Mouse (Mus musculus) limb, embryonic 11.5 days (tissue): ENCODE results near the gene Gm3336. TPM values are rescaled to one million over a fixed set of nuclear protein-coding genes. Genes with fewer than 3 reads are reported as not detected.
A peak's percentile ranks its signal among the peaks of the same experiment; 100 is the strongest.

Experiments used
- ATAC-seq: fragments of 200-750 bp; cut with Nextera tagmentation; 2 replicates; pipeline ENCODE4 v1.8.0; 2017; ENCODE audit warnings: low read depth; ENCODE audit not compliant: insufficient number of reproducible peaks, low FRiP score, low TSS enrichment
- DNase-seq: peaks from one replicate; pipeline ENCODE4 v3.0.0-alpha.2; 2015; ENCODE audit warnings: low spot score
- H3K27ac ChIP-seq: fragments of 300-500 bp; sonication (generic); replicated peaks from 2 replicates; pipeline ENCODE4 v1.5.1; 2014; ENCODE audit warnings: low read depth, mild to moderate bottlenecking, low read length
- H3K27me3 ChIP-seq: fragments of 300-500 bp; sonication (generic); 2 replicates; pipeline ENCODE4 v1.6.1; 2014; ENCODE audit warnings: mild to moderate bottlenecking, low read length, mixed read lengths; ENCODE audit not compliant: control insufficient read depth, insufficient read depth
- H3K36me3 ChIP-seq: fragments of 300-500 bp; sonication (generic); 2 replicates; pipeline ENCODE4 v1.6.1; 2014; ENCODE audit warnings: mild to moderate bottlenecking, low read length, moderate library complexity, mixed read lengths; ENCODE audit not compliant: control insufficient read depth, insufficient read depth
- H3K4me1 ChIP-seq: fragments of 300-500 bp; sonication (generic); 2 replicates; pipeline ENCODE4 v1.6.1; 2014; ENCODE audit warnings: low read length, mixed read lengths; ENCODE audit not compliant: control insufficient read depth, insufficient read depth
- H3K4me2 ChIP-seq: fragments of 300-500 bp; sonication (generic); 2 replicates; pipeline ENCODE4 v1.6.1; 2014; ENCODE audit warnings: low read depth, mild to moderate bottlenecking, moderate library complexity; ENCODE audit not compliant: severe bottlenecking
- H3K4me3 ChIP-seq: fragments of 300-500 bp; sonication (generic); 2 replicates; pipeline ENCODE4 v1.5.1; 2014; ENCODE audit warnings: low read depth, low read length
- H3K9ac ChIP-seq: fragments of 300-500 bp; sonication (generic); 2 replicates; pipeline ENCODE4 v1.6.1; 2014; ENCODE audit warnings: mild to moderate bottlenecking, low read length
- H3K9me3 ChIP-seq: fragments of 300-500 bp; sonication (generic); 2 replicates; pipeline ENCODE4 v1.6.1; 2016; ENCODE audit warnings: low read length; ENCODE audit not compliant: control insufficient read depth
- WGBS: fragments of 180-500 bp; shearing (Covaris S2); extraction: QIAGEN DNeasy Blood & Tissue Kit; methylation state at CpG from one replicate; pipeline ENCODE4 v1.1.7; 2014; 5-methylcytosine and 5-hydroxymethylcytosine counted together
- polyA plus RNA-seq: library from polyadenylated mRNA; unstranded; fragments of >200 nt; fragmentation: Nextera tagmentation; extraction: Ambion mirVana; gene quantifications from 2 replicates; pipeline ENCODE4 v1.2.1, GENCODE M21; 2014

Gene Gm3336
- polyA plus RNA-seq, 1 experiment from 2014 or later = not detected

DNA sequence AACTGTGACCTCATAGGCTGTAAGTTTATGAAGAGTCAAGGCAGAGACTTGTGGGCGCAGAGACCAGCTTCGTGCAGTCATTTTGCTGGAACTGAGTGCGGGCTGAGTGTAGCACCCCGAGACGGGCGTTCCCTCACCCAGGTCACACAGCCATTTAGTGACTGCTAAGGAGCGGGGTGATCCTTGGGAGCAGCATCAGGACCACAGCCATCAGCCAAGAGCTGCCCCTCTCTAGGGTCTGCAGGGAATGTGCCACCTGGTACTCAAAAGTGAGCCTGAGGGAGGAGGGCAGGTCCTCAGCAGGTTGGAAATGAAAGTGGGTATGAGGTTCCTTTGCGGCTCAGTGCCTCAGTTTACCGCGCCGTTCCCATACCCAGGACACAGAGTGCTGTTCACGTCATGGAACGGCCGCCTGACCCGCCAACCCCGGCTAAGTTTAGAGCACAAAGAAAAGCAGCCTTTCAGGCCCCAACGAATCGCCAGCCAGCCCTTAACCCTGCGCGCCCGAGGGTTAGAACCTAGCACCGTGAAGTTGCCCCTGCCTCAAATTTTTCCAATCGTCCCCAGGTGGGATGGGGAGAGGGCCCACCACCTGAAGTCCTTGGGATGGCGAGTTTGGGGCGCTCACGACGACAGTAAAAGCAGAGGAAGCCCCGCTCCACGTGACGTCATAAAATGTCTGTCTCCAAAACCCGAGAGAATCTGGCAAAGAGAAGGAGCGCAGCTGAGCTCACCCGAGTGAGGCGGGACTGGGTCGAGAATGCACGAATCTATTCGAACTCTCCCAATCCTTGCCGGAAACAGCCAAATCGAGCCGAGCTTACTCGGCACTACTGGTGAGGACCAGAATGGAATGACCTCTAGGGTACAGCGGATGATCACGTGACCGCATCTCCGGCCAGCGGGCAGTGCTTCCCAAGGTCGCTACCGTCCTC, 25.6 kb downstream of the Gm3336 start:
- no peaks in the 10 kb centered on the region for H3K36me3 ChIP-seq
- WGBS = 5% methylated on average over 48 of the region's 48 CpGs
- H3K9ac ChIP-seq = 0 out of 2 replicates have a peak overlapping the region, but pooled peaks have one; percentile 17
- no peak overlapping the region for H3K27ac ChIP-seq
- DNase-seq (no peak), ATAC-seq (no peak)
- H3K4me3 ChIP-seq = peak overlapping the region; percentile 20; the same call in 1 of the 2 replicates
- peaks cover 58% of the 10 kb centered on the region for H3K27me3 ChIP-seq
- peaks cover 9% of the 10 kb centered on the region for H3K4me1 ChIP-seq
- H3K4me2 ChIP-seq = peak overlapping the region; percentile 43
- H3K9me3 ChIP-seq = no peaks in the 10 kb centered on the region

DNA sequence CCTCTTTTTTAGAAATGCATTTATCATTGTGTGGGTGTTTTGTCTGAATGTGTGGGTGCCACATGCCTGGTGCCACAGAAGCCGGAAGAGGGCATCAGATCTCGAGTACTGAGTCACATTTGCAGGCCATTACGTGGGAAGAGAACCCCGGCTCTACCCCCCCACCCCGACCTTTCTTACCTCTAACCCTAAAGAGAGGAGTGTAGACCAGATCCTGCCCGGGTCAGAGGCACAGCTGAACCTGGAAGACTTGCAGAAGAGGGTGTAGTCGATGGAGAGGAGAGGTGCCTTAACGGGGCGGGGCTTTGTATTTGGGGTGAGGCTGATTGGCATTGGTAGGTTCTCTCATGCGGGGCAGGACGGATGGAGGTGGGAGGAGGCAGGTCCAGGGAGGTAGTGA, 26.5 kb downstream of the Gm3336 start:
- no peaks in the 10 kb centered on the region for H3K9me3 ChIP-seq
- no peak for ATAC-seq
- H3K4me3 ChIP-seq = no peak overlapping the region
- H3K27ac ChIP-seq = no peak overlapping the region
- no peak for DNase-seq
- no peak overlapping the region for H3K4me2 ChIP-seq
- no peaks in the 10 kb centered on the region for H3K36me3 ChIP-seq
- H3K9ac ChIP-seq = no peak overlapping the region
- peaks cover 9% of the 10 kb centered on the region for H3K4me1 ChIP-seq
- peaks cover 58% of the 10 kb centered on the region for H3K27me3 ChIP-seq
- WGBS = 50% methylated on average over 11 of the region's 11 CpGs

DNA sequence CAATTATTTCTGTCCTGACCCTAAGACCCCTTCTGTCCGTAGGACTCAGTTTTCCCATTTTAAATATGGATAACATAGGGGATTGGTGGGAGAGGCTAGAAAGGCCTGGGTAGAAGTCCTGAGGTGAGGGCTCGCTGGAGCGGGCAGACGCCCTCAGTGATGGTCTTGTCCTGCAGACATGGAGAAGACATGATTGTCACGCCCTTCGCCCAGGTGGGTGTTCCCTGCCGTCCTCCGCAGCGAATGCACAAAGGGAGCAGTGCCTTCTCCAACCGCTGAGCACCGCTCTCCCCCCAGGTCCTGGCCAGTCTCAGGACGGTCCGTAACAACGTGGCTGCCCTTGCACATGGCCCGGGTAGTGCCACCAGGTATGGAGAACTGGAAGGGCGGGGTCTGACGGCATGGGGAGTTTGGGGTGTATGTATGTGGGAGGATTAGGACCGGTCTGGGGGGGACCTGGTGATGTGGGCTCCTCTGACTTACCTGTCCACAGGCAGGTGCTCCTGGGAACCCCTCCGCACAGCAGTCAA, 27.4 kb downstream of the Gm3336 start:
- no peak overlapping the region for H3K27ac ChIP-seq
- no peak for ATAC-seq
- no peak overlapping the region for H3K4me3 ChIP-seq
- H3K4me2 ChIP-seq = no peak overlapping the region
- DNase-seq = no peak
- 51% methylated on average over 19 of the region's 19 CpGs for WGBS
- H3K36me3 ChIP-seq = no peaks in the 10 kb centered on the region
- peaks cover 9% of the 10 kb centered on the region for H3K4me1 ChIP-seq
- no peaks in the 10 kb centered on the region for H3K9me3 ChIP-seq
- peaks cover 58% of the 10 kb centered on the region for H3K27me3 ChIP-seq
- H3K9ac ChIP-seq = no peak overlapping the region

DNA sequence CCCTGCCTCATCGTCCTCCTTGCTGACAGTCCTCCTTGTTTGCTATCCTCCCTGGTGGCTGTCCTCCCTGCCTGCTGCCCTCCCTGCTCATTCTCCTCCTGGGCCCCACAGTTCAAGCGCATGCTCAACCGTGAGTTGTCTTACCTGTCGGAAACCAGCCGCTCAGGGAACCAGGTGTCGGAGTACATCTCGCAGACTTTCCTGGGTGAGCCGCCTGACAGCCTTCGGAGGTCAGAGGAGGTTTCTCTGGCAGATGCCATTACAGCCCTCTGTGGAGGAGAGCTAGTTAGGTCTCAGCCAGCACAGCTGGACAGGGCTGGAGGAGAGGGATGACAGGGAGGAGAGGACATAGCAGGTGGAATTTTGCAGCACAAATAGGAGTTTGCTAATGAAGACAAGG, 28.3 kb downstream of the Gm3336 start:
- no peaks in the 10 kb centered on the region for H3K36me3 ChIP-seq
- WGBS = 69% methylated on average over 9 of the region's 9 CpGs
- H3K27ac ChIP-seq = no peak overlapping the region
- H3K9me3 ChIP-seq = no peaks in the 10 kb centered on the region
- H3K4me2 ChIP-seq = no peak overlapping the region
- peaks cover 52% of the 10 kb centered on the region for H3K27me3 ChIP-seq
- H3K4me1 ChIP-seq = peaks cover 9% of the 10 kb centered on the region
- H3K9ac ChIP-seq = no peak overlapping the region
- DNase-seq = no peak
- H3K4me3 ChIP-seq = no peak overlapping the region
- no peak for ATAC-seq

DNA sequence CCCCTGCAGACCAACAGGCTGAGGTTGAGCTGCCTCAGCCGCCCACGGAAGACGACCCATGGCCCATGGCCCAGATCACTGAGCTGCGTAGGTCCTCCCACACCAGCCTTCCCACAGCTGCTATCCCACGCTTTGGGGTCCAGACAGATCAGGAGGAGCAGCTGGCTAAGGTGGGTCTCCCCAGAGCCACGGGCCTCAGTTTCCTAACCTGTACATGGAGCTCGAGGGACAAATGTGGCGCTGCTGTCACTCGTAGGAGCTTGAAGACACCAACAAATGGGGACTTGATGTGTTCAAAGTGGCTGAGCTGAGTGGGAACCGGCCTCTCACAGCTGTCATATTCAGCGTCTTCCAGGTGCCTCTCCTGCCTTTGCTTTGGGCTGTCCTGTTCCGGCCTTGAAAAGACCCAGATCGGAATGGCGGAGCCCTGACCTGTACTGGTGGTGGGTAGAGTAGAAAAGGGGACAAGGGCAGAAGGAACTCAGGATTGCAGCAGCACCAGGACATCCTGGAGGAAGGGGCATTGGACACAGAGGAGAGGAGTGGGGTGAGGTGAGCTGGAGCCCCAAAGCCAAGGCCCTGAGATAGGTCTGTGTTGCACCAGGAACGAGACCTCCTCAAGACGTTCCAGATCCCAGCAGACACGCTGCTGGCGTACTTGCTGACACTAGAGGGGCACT, 29.0 kb downstream of the Gm3336 start:
- Histone ChIP-seq H3K27me3 (peaks cover 47% of the 10 kb centered on the region), H3K4me1 (peaks cover 9% of the 10 kb centered on the region), H3K9me3 (no peaks in the 10 kb centered on the region), H3K4me3 (no peak overlapping the region), H3K36me3 (no peaks in the 10 kb centered on the region), H3K9ac (no peak overlapping the region), H3K4me2 (no peak overlapping the region), H3K27ac (no peak overlapping the region)
- DNase-seq (no peak), ATAC-seq (no peak)
- WGBS = 86% methylated on average over 18 of the region's 18 CpGs

DNA sequence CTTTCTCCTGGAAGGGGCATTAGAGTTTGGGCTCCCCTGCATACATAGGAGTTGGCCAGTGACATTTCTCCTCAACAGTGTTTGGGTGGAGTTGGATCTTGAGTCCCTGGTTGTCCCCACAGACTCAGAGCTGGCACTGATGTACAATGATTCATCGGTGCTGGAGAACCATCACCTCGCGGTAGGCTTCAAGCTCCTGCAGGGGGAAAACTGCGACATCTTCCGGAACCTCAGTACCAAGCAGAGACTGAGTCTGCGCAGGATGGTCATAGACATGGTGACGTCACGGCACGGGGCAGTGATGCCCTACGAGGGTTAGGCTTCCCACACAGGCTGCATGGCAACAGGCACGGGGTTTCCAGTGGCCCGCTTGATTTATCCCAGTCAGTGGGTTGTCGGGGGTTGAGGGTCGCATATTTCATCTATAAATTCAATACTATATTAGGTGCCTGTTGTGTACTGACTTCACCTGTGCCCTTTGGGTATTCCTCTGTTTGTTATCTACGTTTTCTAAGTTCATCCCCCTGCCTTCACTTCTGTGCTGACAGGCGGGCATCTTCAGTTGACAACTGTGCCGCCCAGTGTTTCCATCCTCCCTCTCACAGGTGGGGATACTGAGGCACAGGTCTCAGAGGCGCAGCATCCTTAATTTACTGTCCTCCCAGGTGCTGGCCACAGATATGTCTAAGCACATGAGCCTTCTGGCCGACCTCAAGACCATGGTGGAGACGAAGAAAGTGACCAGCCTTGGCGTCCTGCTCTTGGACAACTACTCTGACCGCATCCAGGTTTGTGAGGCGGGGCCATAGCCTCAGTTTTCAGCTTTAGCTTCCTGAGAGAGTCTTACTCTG, 30.1 kb downstream of the Gm3336 start:
- H3K4me3 ChIP-seq = no peak overlapping the region
- no peak overlapping the region for H3K27ac ChIP-seq
- DNase-seq (no peak), ATAC-seq (no peak)
- no peaks in the 10 kb centered on the region for H3K36me3 ChIP-seq
- H3K4me2 ChIP-seq = no peak overlapping the region
- H3K9ac ChIP-seq = no peak overlapping the region
- WGBS = 87% methylated on average over 23 of the region's 23 CpGs
- H3K9me3 ChIP-seq = no peaks in the 10 kb centered on the region
- H3K4me1 ChIP-seq = peaks cover 8% of the 10 kb centered on the region
- peaks cover 36% of the 10 kb centered on the region for H3K27me3 ChIP-seq

DNA sequence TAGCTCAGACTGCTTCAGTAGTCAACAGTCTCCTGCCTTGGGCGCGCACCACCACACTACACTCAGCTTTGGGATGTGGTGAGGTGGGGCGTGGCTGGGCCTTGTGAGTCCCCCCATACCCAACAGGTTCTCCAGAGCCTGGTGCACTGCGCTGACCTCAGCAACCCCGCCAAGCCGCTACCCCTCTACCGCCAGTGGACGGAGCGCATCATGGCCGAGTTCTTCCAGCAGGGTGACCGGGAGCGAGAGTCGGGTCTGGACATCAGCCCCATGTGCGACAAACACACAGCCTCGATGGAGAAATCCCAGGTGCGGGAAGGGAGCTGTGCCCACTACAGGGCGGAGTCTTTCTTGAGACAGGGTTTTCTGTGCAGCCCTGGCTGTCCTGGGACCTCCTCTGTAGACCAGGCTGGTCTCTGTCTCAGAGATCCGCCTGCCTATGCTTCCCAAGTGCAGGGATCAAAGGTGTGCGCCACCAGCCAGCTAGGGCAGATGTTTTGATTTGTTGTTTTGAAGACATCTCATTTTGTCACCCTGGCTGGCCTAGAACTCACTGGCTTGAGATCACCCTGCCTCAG, 30.8 kb downstream of the Gm3336 start:
- Histone ChIP-seq H3K9me3 (no peaks in the 10 kb centered on the region), H3K36me3 (no peaks in the 10 kb centered on the region), H3K27ac (no peak overlapping the region), H3K4me3 (no peak overlapping the region), H3K4me2 (no peak overlapping the region), H3K9ac (no peak overlapping the region), H3K27me3 (peaks cover 29% of the 10 kb centered on the region), H3K4me1 (peaks cover 6% of the 10 kb centered on the region)
- 79% methylated on average over 19 of the region's 19 CpGs for WGBS
- ATAC-seq = no peak
- DNase-seq = no peak
